In the genomic region with DNA sequence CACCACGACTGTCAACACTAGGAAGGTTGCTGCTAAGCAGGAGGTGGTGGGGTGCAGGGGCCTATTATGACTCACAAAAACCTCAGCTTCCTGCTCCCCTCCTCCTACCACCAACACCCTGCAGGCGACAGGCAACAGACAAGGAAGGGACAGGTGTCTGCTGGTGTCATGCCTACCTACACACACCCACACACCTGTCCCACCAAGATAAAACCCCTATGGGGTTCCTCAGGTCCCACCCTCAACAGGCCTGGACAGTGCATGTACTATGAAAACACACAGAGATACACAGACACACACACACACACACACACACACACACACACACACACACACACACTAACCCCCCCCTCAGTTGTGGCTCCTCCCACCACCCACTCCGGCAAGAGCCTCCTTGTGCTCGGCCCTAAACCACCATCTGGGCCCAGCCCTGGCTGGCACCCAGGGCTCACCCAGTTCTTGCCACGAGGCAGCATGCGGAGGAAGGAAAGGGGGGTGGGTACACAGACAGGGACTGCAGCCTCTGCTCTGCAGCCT, we compare ENCODE assay signal across 9 mouse cellular contexts. TPM values are rescaled to one million over a fixed set of nuclear protein-coding genes. Genes with fewer than 3 reads are reported as not detected.
DNase-seq lines count a peak whose midpoint lies in the region; ATAC-seq and TF ChIP-seq lines count a peak whose summit lies in the region.
"Had no signal": no experiment of that assay in that cellular context is flagged by ENCODE, and none has a peak within 500 bp of the region (broad histone marks: within the 10 kb centered on the region; RNA-seq: fewer than 3 reads in every experiment).

No protein-coding gene starts in this region.

- H3K4me2 ChIP-seq in liver, postnatal 0 days (ENCODE audit: low read depth, low read length): no peak overlapping the region

- TF ChIP-seq CTCF in cortical plate, adult 2 months (IDR thresholded peaks at IDR 0.05; ENCODE audit: extremely low read depth, insufficient read depth, low read length): no peak
- no peak for TF ChIP-seq CTCF in liver, postnatal 0 days (IDR thresholded peaks at IDR 0.05; ENCODE audit: low read depth)

- peak; percentile 60 for ATAC-seq in frontal cortex, adult (ENCODE audit: low TSS enrichment)
- peak; percentile 8; the same call in 1 of the 2 replicates for ATAC-seq in liver, postnatal 0 days

- H3K36me3 ChIP-seq in liver, postnatal 0 days (replicated peaks; ENCODE audit: insufficient read depth, low read length): peaks cover 19% of the 10 kb centered on the region

- no peak for TF ChIP-seq POLR2A in cortical plate, adult 2 months (IDR thresholded peaks at IDR 0.05; ENCODE audit: extremely low read depth, insufficient read depth, low read length)

- H3K27me3 ChIP-seq in liver, postnatal 0 days (ENCODE audit: insufficient read depth, low read length): no peaks in the 10 kb centered on the region

- H3K27ac ChIP-seq in cortical plate, adult 2 months (ENCODE audit: insufficient read depth, low read length): peak overlapping the region; percentile 81
- H3K27ac ChIP-seq in liver, postnatal 0 days (ENCODE audit: low read depth): 0 out of 2 replicates have a peak overlapping the region, but pooled peaks have one; percentile 16

- TF ChIP-seq EP300 in liver, postnatal 0 days (IDR thresholded peaks at IDR 0.05; ENCODE audit: low read depth): no peak

- WGBS in liver, postnatal 0 days (ENCODE audit: insufficient replicate concordance): 19% methylated on average over 6 of the region's 6 CpGs

- intact Hi-C loops in heart, postnatal 10 days (cut with DNase I): loop anchor here (10.0 kb wide), 1 partner anchor 495 kb away; a partner anchor contains a TSS

- H3K9me3 ChIP-seq in liver, postnatal 0 days (ENCODE audit: low read length): no peaks in the 10 kb centered on the region

- H3K4me3 ChIP-seq in cortical plate, adult 2 months (ENCODE audit: insufficient read depth, low read length): no peak overlapping the region
- no peak overlapping the region for H3K4me3 ChIP-seq in liver, postnatal 0 days (ENCODE audit: low read depth, low read length)

- peaks cover 29% of the 10 kb centered on the region for H3K4me1 ChIP-seq in cortical plate, adult 2 months (ENCODE audit: control insufficient read depth, insufficient read depth, low read length)
- peaks cover 24% of the 10 kb centered on the region for H3K4me1 ChIP-seq in liver, postnatal 0 days (ENCODE audit: insufficient read depth)

- H3K9ac ChIP-seq in liver, postnatal 0 days (replicated peaks): peak overlapping the region; percentile 41

- DNase-seq in frontal cortex, postnatal 10 days (ENCODE audit: low spot score in 2 of 2): no peak
- DNase-seq in CD4-positive helper T cell, adult 2 months (ENCODE audit: low read depth, low spot score): peak; percentile 92
- no peak for DNase-seq in liver, postnatal 0 days
- DNase-seq in telencephalon, adult 2 months (ENCODE audit: low read depth, low spot score): peak; percentile 85
- no peak for DNase-seq in embryo, embryonic 10 days (ENCODE audit: low spot score)
- DNase-seq in heart, postnatal 10 days: no peak

RNA-seq across cellular contexts. Expression of a gene that starts 5.1 kb away (rescaled TPM):
- polyA plus RNA-seq in cortical plate, adult 2 months (2012; rRNA removed): 264 and 276 TPM in 2 replicates
- 16.5 and 17.0 TPM in 2 replicates for polyA plus RNA-seq in liver, postnatal 0 days (2015; fragmentation: Nextera tagmentation; extraction: Ambion mirVana)
- total RNA-seq in heart, postnatal 10 days (2021): 10 to 100 TPM; 71.2 to 77.1 TPM

RNA-seq across cellular contexts. Expression of a gene that starts 12.5 kb away (rescaled TPM):
- not detected in 2 replicates for polyA plus RNA-seq in cortical plate, adult 2 months (2012; rRNA removed)
- polyA plus RNA-seq in liver, postnatal 0 days (2015; fragmentation: Nextera tagmentation; extraction: Ambion mirVana): 1.4 and 3.7 TPM in 2 replicates
- not detected for total RNA-seq in heart, postnatal 10 days (2021)

RNA-seq across cellular contexts. Expression of a gene that starts 24.2 kb away (rescaled TPM):
- polyA plus RNA-seq in cortical plate, adult 2 months (2012; rRNA removed): not detected in 2 replicates
- 22.9 and 27.0 TPM in 2 replicates for polyA plus RNA-seq in liver, postnatal 0 days (2015; fragmentation: Nextera tagmentation; extraction: Ambion mirVana)
- total RNA-seq in heart, postnatal 10 days (2021): not detected
- polyA plus RNA-seq: intestine, embryonic 14.5 days had no signal

RNA-seq across cellular contexts. Expression of a gene that starts 45.4 kb away (rescaled TPM):
- 12.8 and 13.5 TPM in 2 replicates for polyA plus RNA-seq in cortical plate, adult 2 months (2012; rRNA removed)
- 22.1 and 24.0 TPM in 2 replicates for polyA plus RNA-seq in liver, postnatal 0 days (2015; fragmentation: Nextera tagmentation; extraction: Ambion mirVana)
- 10 to 100 TPM; 44.2 to 48.9 TPM for total RNA-seq in heart, postnatal 10 days (2021)

RNA-seq across cellular contexts. Expression of a gene that starts 45.5 kb away (rescaled TPM):
- polyA plus RNA-seq in cortical plate, adult 2 months (2012; rRNA removed): 119 TPM in 2 replicates
- polyA plus RNA-seq in liver, postnatal 0 days (2015; fragmentation: Nextera tagmentation; extraction: Ambion mirVana): 59.4 and 59.8 TPM in 2 replicates
- 10 to 100 TPM; 79.2 to 80.9 TPM for total RNA-seq in heart, postnatal 10 days (2021)

Comparison
In these comparisons a context has a peak if more than half of its experiments do, and no peak if none do; other contexts are left out.
1. DNase-seq: peak in CD4-positive helper T cell, adult 2 months (single experiment) and telencephalon, adult 2 months (single experiment); none in frontal cortex, postnatal 10 days (0 of 2), liver, postnatal 0 days (single experiment), embryo, embryonic 10 days (single experiment) and heart, postnatal 10 days (0 of 2).
2. RNA of a gene that starts 5.1 kb away (polyA plus RNA-seq): 264 to 276 TPM in cortical plate, adult 2 months; 16.5 to 17.0 TPM in liver, postnatal 0 days; every median in the first group is over 10 times any median in the second.
3. RNA of a gene that starts 24.2 kb away (polyA plus RNA-seq): 22.9 to 27.0 TPM in liver, postnatal 0 days; not detected in cortical plate, adult 2 months; every median in the first group is over 10 times any median in the second.